In genomic region chr2:7963456-7963855, GRCm38 (mm10) we compare ENCODE assay signal across 29 mouse cellular contexts.
"Had no signal": no experiment of that assay in that cellular context is flagged by ENCODE, and none has a peak within 500 bp of the region (broad histone marks: within the 10 kb centered on the region; RNA-seq: fewer than 3 reads in every experiment).

No protein-coding gene starts in this region.

- H3K4me3 ChIP-seq: embryonic facial prominence, embryonic 10.5 days; embryonic facial prominence, embryonic 12.5 days; embryonic facial prominence, embryonic 13.5 days; embryonic facial prominence, embryonic 15.5 days; erythroblast, embryonic 14.5 days; forebrain, embryonic 10.5 days; forebrain, embryonic 12.5 days; forebrain, embryonic 13.5 days; forebrain, embryonic 15.5 days; gastrocnemius, adult 2 months; heart, adult 2 months; heart, embryonic 10.5 days had no signal

- DNase-seq: cerebellum, adult 2 months; cerebellum, adult 8-10 months; cerebellum, adult 9-10 months; cerebellum, adult 9-11 months; cerebellum, postnatal 10 days; cerebellum, postnatal 14 days; cerebellum, postnatal 25 days; cerebellum, postnatal 36 days; embryo, embryonic 11 days; forebrain, postnatal 0 days; gastrocnemius, adult 2 months; gastrocnemius, postnatal 10 days; gastrocnemius, postnatal 14 days; gastrocnemius, postnatal 36 days; heart, adult 11 months; heart, adult 18-20 months; heart, adult 2 months had no signal

- H3K4me1 ChIP-seq: embryonic facial prominence, embryonic 10.5 days; embryonic facial prominence, embryonic 12.5 days; embryonic facial prominence, embryonic 13.5 days; embryonic facial prominence, embryonic 15.5 days; forebrain, embryonic 10.5 days; forebrain, embryonic 12.5 days; forebrain, embryonic 13.5 days; forebrain, embryonic 15.5 days; heart, embryonic 10.5 days had no signal

- ATAC-seq: forebrain, embryonic 13.5 days; forebrain, embryonic 14.5 days; forebrain, embryonic 15.5 days; forebrain, embryonic 16.5 days; forebrain, postnatal 0 days had no signal

- H3K27ac ChIP-seq: embryonic facial prominence, embryonic 10.5 days; embryonic facial prominence, embryonic 12.5 days; embryonic facial prominence, embryonic 13.5 days; embryonic facial prominence, embryonic 15.5 days; forebrain, embryonic 10.5 days; forebrain, embryonic 12.5 days; forebrain, embryonic 13.5 days; forebrain, embryonic 15.5 days; gastrocnemius, adult 2 months; heart, adult 2 months; heart, embryonic 10.5 days had no signal
